Mouse (Mus musculus) forebrain, embryonic 15.5 days (tissue): ENCODE results near the gene Cep57l1. TPM values are rescaled to one million over a fixed set of nuclear protein-coding genes. Genes with fewer than 3 reads are reported as not detected.

Source experiments
- ATAC-seq: fragments of 200-750 bp; cut with Nextera tagmentation; replicated peaks from 2 replicates; pipeline ENCODE4 v1.8.0; 2017; ENCODE audit warnings: mild to moderate bottlenecking, moderate TSS enrichment, moderate library complexity
- H3K27ac ChIP-seq: fragments of 300-500 bp; sonication (generic); replicated peaks from 2 replicates; pipeline ENCODE4 v1.5.1; 2015; ENCODE audit warnings: mild to moderate bottlenecking, inconsistent platforms
- H3K27me3 ChIP-seq: fragments of 300-500 bp; sonication (generic); 2 replicates; pipeline ENCODE4 v1.6.1; 2015; ENCODE audit warnings: inconsistent platforms
- H3K36me3 ChIP-seq: fragments of 300-500 bp; sonication (generic); 2 replicates; pipeline ENCODE4 v1.6.1; 2015; ENCODE audit warnings: mild to moderate bottlenecking, inconsistent platforms
- H3K4me1 ChIP-seq: fragments of 300-500 bp; sonication (generic); 2 replicates; pipeline ENCODE4 v1.6.1; 2015; ENCODE audit warnings: inconsistent platforms
- H3K4me2 ChIP-seq: fragments of 300-500 bp; sonication (generic); replicated peaks from 2 replicates; pipeline ENCODE4 v1.6.1; 2015; ENCODE audit warnings: mild to moderate bottlenecking, inconsistent platforms
- H3K4me3 ChIP-seq: fragments of 300-500 bp; sonication (generic); 2 replicates; pipeline ENCODE4 v1.5.1; 2015; ENCODE audit warnings: mild to moderate bottlenecking, inconsistent platforms
- H3K9ac ChIP-seq: fragments of 300-500 bp; sonication (generic); replicated peaks from 2 replicates; pipeline ENCODE4 v1.6.1; 2015; ENCODE audit warnings: mild to moderate bottlenecking, inconsistent platforms
- H3K9me3 ChIP-seq: fragments of 300-500 bp; sonication (generic); 2 replicates; pipeline ENCODE4 v1.6.1; 2016; ENCODE audit warnings: inconsistent platforms
- WGBS: fragments of 180-500 bp; shearing (Covaris S2); methylation state at CpG from one replicate; pipeline ENCODE4 v1.1.7; 2015; ENCODE audit warnings: mixed read lengths; 5-methylcytosine and 5-hydroxymethylcytosine counted together
- polyA plus RNA-seq: library from polyadenylated mRNA; unstranded; fragments of >200 nt; fragmentation: Nextera tagmentation; extraction: Ambion mirVana; gene quantifications from 2 replicates; pipeline ENCODE4 v1.2.1, GENCODE M21; 2015

The Cep57l1 gene
- polyA plus RNA-seq, 1 experiment from 2014 or later, result 19.9 TPM

- Histone ChIP-seq H3K27ac (no peak overlapping the region), H3K9ac (peak overlapping the region; percentile 42), H3K4me2 (peak overlapping the region; percentile 79), H3K4me3 (peak overlapping the region; percentile 94), H3K27me3 (no peaks in the 10 kb centered on the region), H3K4me1 (peaks cover 39% of the 10 kb centered on the region), H3K36me3 (no peaks in the 10 kb centered on the region), H3K9me3 (no peaks in the 10 kb centered on the region)
- ATAC-seq, result no peak
- WGBS, result 72% methylated on average over 6 of the region's 6 CpGs
These were observed 2.9 kb upstream of the Cep57l1 start for GRCm38 (mm10) chr10:41812566-41812965.

- no peak; the same call in 1 of the 2 replicates for ATAC-seq
These were observed 1.1 kb upstream of the Cep57l1 start for GRCm38 (mm10) chr10:41810564-41811455.

GRCm38 (mm10) chr10:41809080-41809770, 446 bp downstream of the Cep57l1 start:
- H3K9me3 ChIP-seq, result no peaks in the 10 kb centered on the region
- WGBS, result 2% methylated on average over 25 of the region's 25 CpGs
- peak overlapping the region; percentile 90 for H3K9ac ChIP-seq
- H3K27me3 ChIP-seq, result no peaks in the 10 kb centered on the region
- H3K4me2 ChIP-seq, result peak overlapping the region; percentile 79
- peak overlapping the region; percentile 94 for H3K4me3 ChIP-seq
- H3K36me3 ChIP-seq, result no peaks in the 10 kb centered on the region
- ATAC-seq, result peak; percentile 86
- H3K4me1 ChIP-seq, result peaks cover 34% of the 10 kb centered on the region
- peak overlapping the region; percentile 97 for H3K27ac ChIP-seq

More at GRCm38 (mm10) chr10:41810564-41811455, 1.1 kb upstream of the Cep57l1 start:
- Histone ChIP-seq H3K4me3 (peak overlapping the region; percentile 94), H3K27ac (peak overlapping the region; percentile 97), H3K9ac (peak overlapping the region; percentile 90), H3K9me3 (no peaks in the 10 kb centered on the region), H3K27me3 (no peaks in the 10 kb centered on the region), H3K4me2 (peak overlapping the region; percentile 79), H3K36me3 (no peaks in the 10 kb centered on the region), H3K4me1 (peaks cover 39% of the 10 kb centered on the region)
- under 1% methylated on average over 36 of the region's 36 CpGs for WGBS

- Histone ChIP-seq H3K36me3 (peaks cover 16% of the 10 kb centered on the region), H3K4me3 (no peak overlapping the region), H3K27me3 (no peaks in the 10 kb centered on the region), H3K9ac (no peak overlapping the region), H3K27ac (no peak overlapping the region), H3K9me3 (0 out of 2 replicates have a peak, but pooled peaks cover 5% of the 10 kb centered on the region), H3K4me2 (no peak overlapping the region), H3K4me1 (peaks cover 4% of the 10 kb centered on the region)
- 97% methylated on average over 2 of the region's 2 CpGs for WGBS
- no peak for ATAC-seq
These were observed 3.8 kb downstream of the Cep57l1 start for GRCm38 (mm10) chr10:41805729-41806355.

- no peak overlapping the region for H3K27ac ChIP-seq
- H3K9me3 ChIP-seq, result 0 out of 2 replicates have a peak, but pooled peaks cover 5% of the 10 kb centered on the region
- peaks cover 28% of the 10 kb centered on the region for H3K36me3 ChIP-seq
- no peak overlapping the region for H3K4me3 ChIP-seq
- ATAC-seq, result no peak
- 94% methylated on average over 3 of the region's 3 CpGs for WGBS
- H3K4me1 ChIP-seq, result peaks cover 4% of the 10 kb centered on the region
- H3K9ac ChIP-seq, result no peak overlapping the region
- no peaks in the 10 kb centered on the region for H3K27me3 ChIP-seq
- no peak overlapping the region for H3K4me2 ChIP-seq
These were observed 5.0 kb downstream of the Cep57l1 start for GRCm38 (mm10) chr10:41804711-41805110.

GRCm38 (mm10) chr10:41803467-41803866, 6.2 kb downstream of the Cep57l1 start:
- Histone ChIP-seq H3K36me3 (peaks cover 39% of the 10 kb centered on the region), H3K27me3 (no peaks in the 10 kb centered on the region), H3K4me2 (no peak overlapping the region), H3K9ac (no peak overlapping the region), H3K4me3 (no peak overlapping the region), H3K9me3 (0 out of 2 replicates have a peak, but pooled peaks cover 5% of the 10 kb centered on the region), H3K27ac (no peak overlapping the region), H3K4me1 (no peaks in the 10 kb centered on the region)
- WGBS, result 98% methylated on average over 8 of the region's 8 CpGs
- no peak for ATAC-seq

- Histone ChIP-seq H3K27ac (no peak overlapping the region), H3K4me3 (no peak overlapping the region), H3K27me3 (no peaks in the 10 kb centered on the region), H3K4me1 (no peaks in the 10 kb centered on the region), H3K9me3 (no peaks in the 10 kb centered on the region), H3K36me3 (peaks cover 49% of the 10 kb centered on the region), H3K9ac (no peak overlapping the region), H3K4me2 (no peak overlapping the region)
- no peak for ATAC-seq
- WGBS, result 96% methylated on average over 8 of the region's 8 CpGs
These were observed 12.4 kb downstream of the Cep57l1 start for GRCm38 (mm10) chr10:41797253-41797652.

GRCm38 (mm10) chr10:41792375-41792774, 17.3 kb downstream of the Cep57l1 start:
- H3K4me2 ChIP-seq, result no peak overlapping the region
- peaks cover 7% of the 10 kb centered on the region for H3K36me3 ChIP-seq
- H3K4me3 ChIP-seq, result no peak overlapping the region
- H3K4me1 ChIP-seq, result no peaks in the 10 kb centered on the region
- H3K27ac ChIP-seq, result no peak overlapping the region
- H3K9ac ChIP-seq, result no peak overlapping the region
- 93% methylated on average over 6 of the region's 6 CpGs for WGBS
- ATAC-seq, result no peak
- peaks cover 6% of the 10 kb centered on the region for H3K9me3 ChIP-seq
- no peaks in the 10 kb centered on the region for H3K27me3 ChIP-seq

GRCm38 (mm10) chr10:41767254-41767653, 42.4 kb downstream of the Cep57l1 start:
- 93% methylated on average over 6 of the region's 6 CpGs for WGBS

GRCm38 (mm10) chr10:41766280-41766679, 43.4 kb downstream of the Cep57l1 start:
- no peak overlapping the region for H3K4me2 ChIP-seq
- 87% methylated on average over 4 of the region's 4 CpGs for WGBS
- H3K4me3 ChIP-seq, result no peak overlapping the region
- H3K36me3 ChIP-seq, result no peaks in the 10 kb centered on the region
- no peak overlapping the region for H3K9ac ChIP-seq
- no peak overlapping the region for H3K27ac ChIP-seq
- H3K27me3 ChIP-seq, result no peaks in the 10 kb centered on the region
- H3K4me1 ChIP-seq, result no peaks in the 10 kb centered on the region
- no peak for ATAC-seq
- H3K9me3 ChIP-seq, result no peaks in the 10 kb centered on the region

More at GRCm38 (mm10) chr10:41767254-41767653, 42.4 kb downstream of the Cep57l1 start:
- Histone ChIP-seq H3K36me3 (no peaks in the 10 kb centered on the region), H3K4me3 (no peak overlapping the region), H3K4me2 (no peak overlapping the region), H3K9me3 (no peaks in the 10 kb centered on the region), H3K9ac (no peak overlapping the region), H3K27me3 (no peaks in the 10 kb centered on the region), H3K27ac (no peak overlapping the region), H3K4me1 (no peaks in the 10 kb centered on the region)
- no peak for ATAC-seq

GRCm38 (mm10) chr10:41765586-41765985, 44.1 kb downstream of the Cep57l1 start:
- Histone ChIP-seq H3K4me3 (no peak overlapping the region), H3K4me1 (no peaks in the 10 kb centered on the region), H3K36me3 (no peaks in the 10 kb centered on the region), H3K4me2 (no peak overlapping the region), H3K9me3 (no peaks in the 10 kb centered on the region), H3K27me3 (no peaks in the 10 kb centered on the region), H3K9ac (no peak overlapping the region), H3K27ac (no peak overlapping the region)
- ATAC-seq, result no peak
- 82% methylated on average over 4 of the region's 4 CpGs for WGBS
